Mouse (Mus musculus) left cerebral cortex, adult 8-10 months (tissue): ENCODE measurements around the gene Pde10a. TPM values are rescaled to one million over a fixed set of nuclear protein-coding genes. Genes with fewer than 3 reads are reported as not detected.

ENCODE experiments used
- DNase-seq, 2 experiments: peaks; one replicate each; pipeline ENCODE4 v3.0.0; 2022; ENCODE audit warnings: low spot score in 2 of 2
- total RNA-seq, 4 experiments: library from RNA; stranded (reverse); gene quantifications; 2 replicates each; pipeline ENCODE4 v1.2.4; 2022

Pde10a gene
- total RNA-seq, 4 experiments from 2014 or later = 174 to 238 (median 211) TPM

DNA sequence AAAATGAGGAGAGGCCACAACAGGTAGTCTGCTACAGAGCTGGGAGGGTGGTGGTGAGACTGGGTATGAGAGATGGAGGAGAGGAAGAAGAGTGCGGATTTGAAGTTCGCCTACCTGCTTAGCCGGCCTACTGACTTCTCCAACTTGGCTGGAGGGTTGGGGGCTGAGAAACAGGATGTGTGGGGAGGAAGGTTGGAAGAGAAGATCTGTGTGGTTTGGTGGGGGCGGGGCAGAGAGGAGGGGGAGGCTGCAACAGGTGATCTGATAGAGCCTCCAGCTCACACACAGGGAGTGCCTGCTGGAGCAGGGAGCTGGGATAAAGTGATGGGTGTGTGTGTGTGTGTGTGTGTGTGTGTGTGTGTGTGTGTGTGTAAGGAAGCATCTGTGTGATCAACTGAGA, 479.3 kb downstream of the Pde10a start:
- no peak for DNase-seq

DNA sequence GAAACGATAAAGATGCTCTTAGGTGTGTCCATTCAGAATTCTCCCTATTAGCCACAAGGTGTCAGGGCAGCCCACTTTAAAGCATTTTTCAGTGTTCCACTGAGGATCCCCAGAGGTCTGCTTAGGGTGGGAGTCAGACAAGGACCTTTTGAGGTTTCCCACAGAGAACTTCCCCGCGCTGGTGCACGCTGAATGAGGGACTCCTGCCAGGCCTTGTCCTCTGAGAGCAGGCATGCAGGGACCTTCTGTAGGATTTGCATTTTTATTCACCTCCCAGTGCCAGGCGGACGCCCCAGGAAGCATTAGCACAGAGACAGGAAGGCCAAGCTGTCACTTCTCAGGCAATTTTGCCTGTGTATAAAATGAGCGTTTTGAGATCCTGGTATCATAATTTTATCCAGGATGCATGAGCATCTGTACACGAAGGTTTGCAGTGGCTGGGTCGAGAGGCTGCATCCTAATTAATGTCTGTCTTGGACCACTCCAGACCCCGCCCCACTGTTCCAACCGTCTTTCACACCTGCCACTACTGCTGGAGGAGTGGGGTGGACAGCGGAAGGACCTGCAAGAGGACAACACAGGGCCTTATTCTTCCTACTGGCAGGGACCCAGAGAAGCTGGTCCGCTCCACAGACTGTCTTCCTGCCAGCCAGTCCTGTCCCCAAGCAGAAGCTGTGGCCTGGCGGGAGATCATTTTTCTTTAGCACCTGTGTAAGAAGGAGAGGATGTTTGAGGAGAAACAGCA, 498.2 kb downstream of the Pde10a start:
- peak in 1 of 2 experiments; percentile 24 for DNase-seq

DNA sequence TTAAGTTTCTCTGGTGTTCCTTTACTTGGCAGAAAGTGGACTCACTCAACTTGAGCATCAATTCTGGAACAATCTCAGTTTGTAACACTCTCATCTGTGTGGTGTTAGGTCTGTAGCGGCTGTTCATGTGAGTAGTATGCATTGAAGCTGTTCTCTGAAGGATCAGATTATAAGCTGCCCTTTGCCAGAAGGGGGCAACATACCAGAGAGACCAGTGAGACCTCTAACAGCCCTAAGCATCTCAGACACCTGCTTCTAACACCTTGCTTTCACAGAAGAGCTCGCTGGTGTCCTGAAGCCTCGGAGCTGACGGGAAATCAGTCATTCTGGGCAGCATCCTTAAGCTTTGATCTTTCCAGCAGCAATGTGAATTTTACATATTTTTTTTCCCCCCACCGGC, 505.0 kb downstream of the Pde10a start:
- DNase-seq = no peak

DNA sequence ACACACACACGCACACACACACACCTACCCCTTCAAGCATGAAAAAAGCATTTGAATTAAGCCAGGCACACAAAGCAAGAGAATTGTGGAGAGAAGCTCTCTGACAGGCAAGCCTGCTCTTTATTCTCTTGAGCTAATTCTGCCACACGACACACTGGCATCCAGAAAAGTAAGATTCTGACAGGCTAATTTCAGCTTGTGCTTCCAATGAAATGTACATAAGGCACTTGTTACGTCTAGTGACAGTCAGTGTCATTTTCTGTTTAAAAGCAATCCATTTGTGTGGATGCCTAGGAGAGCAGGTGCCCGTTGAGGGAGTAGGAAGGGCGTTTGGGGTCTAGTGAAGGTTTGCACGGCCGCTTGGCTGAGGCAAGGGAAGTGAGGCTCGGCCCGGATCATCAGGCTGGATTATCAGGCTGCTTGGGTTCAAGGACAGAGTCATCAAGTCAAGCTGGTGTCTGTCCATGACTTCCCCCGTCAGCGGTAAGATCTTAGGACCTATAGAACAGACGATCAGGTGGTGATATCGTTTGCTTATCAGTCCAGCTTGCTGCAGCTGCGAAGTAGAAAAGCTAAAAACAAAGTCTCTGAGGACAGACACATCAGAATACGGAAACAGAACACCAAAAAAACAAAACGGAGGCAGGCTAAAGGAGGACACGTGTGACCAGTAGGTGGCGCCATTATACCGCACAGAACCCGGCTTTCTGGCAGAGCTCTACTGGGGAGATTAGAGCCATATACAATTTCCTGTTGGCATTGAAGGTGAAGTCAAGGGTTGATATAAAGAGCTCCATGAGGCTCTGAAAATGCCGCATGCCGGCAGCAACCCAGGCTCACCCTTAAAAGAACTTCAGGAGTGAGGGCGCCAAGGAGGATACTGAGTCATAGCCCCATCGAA, 506.3 kb downstream of the Pde10a start:
- DNase-seq = peak; percentile 50 to 71

DNA sequence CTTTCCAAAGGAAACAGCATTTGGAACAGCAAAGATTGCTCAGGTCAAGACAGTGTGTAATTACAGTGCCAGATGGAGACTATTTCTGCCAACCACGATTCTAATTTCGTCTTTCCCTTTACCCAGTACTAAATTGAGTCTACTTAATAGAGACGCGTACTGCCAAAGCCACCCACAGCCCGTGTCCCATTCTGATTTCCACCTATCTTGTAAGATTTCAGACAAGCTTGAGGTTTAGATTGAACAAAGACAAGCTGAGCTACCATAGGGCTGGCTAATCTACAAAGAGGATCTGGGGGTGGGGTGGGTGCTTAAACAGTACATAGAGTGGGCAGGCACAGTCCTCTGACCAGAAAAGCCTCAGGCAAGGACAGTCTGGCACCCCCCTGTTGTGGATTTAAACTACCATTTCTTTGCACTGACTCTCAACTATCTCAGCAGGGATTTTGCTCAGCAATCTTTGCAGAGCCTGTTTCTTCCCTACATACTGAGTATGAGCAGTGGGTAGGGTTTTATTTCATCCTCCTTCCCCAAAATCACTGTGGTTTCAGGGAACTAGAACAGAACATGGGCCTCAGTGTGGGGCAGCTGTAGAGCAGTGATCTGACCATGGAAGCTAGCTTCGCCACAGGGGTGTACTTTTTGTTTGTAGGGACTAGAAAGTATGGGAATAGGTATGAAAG, 507.3 kb downstream of the Pde10a start:
- DNase-seq = peak; percentile 13 to 27

DNA sequence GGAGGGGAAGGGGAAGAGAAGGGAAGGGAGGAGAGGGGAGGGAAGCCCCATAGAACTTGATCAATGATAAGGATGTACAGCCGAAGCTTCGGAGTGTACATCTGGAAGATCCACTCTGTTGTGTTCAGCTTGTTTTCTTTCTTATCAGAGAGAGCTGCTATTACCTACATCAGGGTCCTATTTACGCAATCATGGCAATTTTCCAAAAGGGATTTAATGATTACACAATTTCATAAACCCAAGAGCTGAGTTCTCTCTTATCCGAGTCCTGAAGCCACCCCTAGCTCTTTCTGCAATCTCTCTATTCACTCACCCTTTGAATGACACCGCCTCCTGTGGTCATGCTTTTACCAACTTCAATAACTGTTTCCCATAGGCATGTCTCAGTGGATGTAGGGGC, 508.3 kb downstream of the Pde10a start:
- DNase-seq = no peak

DNA sequence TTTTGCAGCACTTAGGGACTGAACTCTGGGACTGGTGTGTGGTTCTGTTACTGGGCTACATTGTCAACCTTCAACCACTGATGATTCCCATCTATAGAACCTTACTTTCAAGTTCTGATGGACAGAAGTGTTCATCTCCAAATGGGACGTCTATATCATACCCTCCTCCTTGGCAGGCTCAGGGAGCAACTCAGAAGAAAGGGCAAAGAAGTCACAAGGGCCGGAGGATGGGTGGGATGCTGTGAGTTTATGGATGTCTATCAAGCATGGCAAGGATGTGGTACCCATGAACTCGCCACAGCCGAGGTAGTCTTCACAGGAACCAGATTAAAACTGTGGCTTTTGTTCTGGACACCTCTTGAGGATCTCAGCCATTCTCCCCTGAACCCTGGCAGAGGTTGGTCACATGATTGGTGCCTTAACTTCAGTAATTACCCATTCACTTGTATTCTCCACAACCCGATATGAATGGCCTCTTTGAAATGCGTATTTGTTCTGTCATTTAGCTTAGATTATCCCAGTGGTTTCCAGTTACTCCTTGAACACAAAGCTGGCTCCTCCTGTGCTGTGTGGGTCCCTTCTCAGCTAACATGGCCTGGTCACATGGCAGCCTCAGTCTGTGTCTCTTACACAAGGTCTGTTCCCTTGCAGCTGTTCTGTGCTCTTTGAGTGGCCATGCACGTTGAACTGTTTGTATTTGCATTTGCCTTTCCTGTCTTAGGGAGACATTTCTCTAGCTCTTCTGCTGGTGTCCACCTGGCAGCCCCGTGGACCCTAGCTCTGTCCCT, 510.6 kb downstream of the Pde10a start:
- DNase-seq = no peak

Other genes with a start within 250 kb of the Pde10a start
- 100 to 1,000 TPM; 161 to 190 (median 175) TPM for gene Mpc1, start 242.5 kb upstream of the Pde10a start, total RNA-seq
- gene Sft2d1, start 214.3 kb upstream of the Pde10a start, total RNA-seq = 10 to 100 TPM; 56.4 to 58.4 (median 57.0) TPM
- 10 to 100 TPM; 26.4 to 28.5 (median 27.1) TPM for gene Prr18, start 187.9 kb upstream of the Pde10a start, total RNA-seq
- 1 to 10 TPM in 2 of 4 experiments, under 1 TPM in 2; 0.44 to 1.3 (median 0.87) TPM for gene T2, start 169.4 kb upstream of the Pde10a start, total RNA-seq
- gene T, start 90.9 kb upstream of the Pde10a start, total RNA-seq = not detected
- gene Gm17087, start 41.6 kb downstream of the Pde10a start, total RNA-seq = not detected